Mouse (Mus musculus) testis, postnatal 10 days (tissue): ENCODE data around the gene Cav2.

Experiments used
- DNase-seq: peaks from one replicate; pipeline ENCODE4 v3.0.0; 2021; ENCODE audit warnings: low spot score

The Cav2 gene

DNA sequence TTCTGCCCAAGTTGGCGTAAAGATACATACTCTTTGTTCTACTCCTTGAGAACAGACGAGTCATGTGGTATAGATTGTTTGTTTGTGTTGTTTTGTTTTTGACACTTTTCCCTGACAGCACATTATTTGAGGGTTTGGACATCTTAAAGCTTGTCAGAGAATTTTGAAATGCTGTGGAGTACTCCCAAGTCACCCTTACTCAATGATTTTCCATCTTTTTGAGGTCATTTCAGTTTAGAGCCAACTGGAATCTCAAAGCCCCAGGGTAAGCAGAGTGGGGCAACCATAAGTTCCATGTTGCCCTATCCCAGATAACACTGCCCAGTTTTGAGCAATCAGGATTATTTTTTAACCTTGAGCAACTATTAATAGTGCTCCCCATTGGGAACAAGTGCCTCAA, 33.3 kb downstream of the Cav2 start:
- DNase-seq, result no peak

DNA sequence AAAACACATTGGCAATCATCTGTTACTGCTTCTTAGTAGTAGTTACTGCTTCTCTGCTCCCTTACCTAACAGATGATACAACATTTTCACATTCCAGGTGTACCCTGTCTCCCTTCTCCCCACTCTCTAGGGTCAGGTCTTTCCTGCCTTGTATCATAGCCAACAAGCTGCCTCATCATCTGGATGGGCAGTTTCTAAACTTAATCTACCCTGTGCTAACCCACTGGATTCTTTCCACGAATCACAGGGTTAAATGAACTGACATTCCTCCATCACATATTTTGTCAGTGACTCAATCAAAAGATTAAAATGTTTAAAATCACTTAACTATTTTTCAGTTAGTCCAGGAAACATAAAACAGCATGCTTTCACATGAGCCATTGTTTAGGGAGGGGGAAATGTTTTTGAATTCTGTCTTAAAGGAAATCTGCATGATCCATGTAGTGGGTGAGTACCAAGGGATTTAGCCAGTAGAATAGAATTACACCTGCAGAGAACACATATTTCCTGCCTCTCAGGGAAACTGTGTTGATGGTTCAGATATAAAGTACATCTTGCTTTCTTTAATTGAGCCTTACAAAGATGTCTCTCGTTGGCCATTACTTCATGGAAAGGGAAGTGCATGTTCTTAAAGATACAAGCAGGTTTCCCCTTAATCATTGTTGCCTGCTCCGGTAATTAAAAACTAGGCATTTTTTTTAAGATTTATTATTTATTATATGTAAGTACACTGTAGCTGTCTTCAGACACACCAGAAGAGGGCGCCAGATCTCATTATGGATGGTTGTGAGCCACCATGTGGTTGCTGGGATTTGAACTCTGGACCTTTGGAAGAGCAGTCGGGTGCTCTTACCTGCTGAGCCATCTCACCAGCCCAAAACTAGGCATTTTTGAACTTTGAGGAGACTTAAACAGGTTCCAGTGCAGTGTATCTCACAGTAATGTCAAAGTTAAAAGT, 34.0 kb downstream of the Cav2 start:
- no peak for DNase-seq

DNA sequence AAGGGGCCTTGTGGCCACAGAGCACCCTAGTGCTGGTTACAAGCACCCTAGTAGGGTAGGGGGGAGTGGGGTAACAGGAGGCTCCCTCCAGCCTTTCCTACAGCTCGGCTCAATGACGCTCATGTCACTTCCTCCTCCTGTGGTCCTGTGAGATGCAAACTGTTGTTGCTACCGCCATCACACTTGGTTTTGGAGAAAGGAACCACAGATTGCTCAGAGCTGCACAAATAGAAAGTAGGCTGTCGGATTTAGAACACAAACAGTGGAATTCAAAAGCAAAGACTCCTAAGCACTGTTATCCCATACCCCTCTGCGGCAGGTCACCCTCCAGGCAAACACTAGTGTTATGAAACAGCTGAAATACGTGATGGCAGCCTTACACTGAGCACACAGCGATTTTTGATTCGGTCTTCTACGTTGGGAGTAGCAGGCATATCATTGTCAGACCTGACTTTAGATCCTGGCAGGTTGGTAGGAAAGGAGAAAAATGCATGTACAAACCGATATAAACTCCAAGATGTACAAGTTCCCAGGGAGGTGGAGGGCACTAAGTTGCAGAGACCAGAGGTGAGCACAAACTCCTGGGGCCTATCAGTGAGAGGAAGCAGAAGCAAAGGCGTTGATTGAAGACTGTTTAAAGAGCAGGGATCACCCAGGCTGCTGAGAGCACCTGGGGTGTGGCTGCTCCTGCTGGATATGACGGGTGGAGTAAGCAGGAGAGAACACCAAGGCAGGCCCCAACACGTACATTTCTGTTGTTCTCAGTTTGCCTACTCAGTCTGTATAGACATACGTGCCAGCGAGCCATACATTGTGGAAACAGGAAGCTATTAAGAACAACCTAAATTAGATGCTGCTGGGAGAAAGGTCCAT, 35.5 kb downstream of the Cav2 start:
- no peak for DNase-seq

DNA sequence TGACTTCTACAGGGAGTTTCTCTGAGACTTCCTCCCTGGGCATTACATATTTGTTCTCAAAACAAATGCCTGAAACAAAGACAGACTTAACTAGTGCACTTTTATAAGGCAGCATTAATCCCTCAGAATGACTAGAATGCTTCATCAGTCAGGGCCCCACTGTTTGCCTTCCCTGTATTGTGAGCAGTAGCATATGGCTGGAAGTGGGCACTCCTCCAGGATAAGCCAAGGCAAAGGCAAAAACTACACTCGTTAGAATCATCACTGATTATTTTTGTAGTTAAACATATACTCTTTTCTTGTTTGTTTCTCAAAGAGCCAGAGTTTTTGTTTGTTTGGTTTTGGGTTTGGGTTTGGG, 36.2 kb downstream of the Cav2 start:
- DNase-seq, result no peak

DNA sequence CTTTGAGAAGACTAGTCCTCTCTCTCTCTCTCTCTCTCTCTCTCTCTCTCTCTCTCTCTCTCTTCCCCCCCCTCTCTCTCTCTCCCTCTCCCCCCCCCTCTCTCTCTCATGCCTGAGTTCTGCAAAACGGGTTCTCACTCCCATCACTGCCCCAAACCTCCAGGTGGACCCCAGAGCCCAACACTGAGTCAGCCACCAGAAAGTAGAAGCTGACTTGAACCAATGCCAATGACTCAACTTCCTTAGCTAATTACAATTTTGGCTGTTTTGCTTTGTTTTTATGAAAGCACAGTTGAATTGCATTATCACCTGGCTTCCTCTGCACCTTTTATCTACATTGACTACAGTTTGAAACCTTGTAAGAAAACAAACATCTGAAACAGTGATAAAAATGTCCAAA, 37.0 kb downstream of the Cav2 start:
- no peak for DNase-seq

DNA sequence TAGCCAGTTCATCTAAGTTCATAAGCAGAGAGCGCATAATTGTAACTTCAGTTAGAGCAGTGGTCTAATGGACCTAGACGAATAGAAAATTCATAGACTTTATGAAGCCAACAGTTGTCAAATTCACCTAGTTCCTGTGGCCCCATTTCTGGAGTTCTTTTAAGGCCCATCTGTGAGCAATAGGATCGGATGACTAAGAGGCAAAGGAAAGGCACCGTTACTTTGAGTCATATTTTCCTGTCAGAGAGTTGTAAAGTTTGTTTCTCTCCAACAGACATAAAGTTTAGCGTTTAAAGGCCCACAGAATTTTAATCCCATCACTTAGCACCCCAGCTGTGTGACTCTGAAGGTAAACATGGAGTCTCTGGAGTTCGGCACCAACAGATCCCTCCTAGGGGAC, 41.0 kb downstream of the Cav2 start:
- no peak for DNase-seq

DNA sequence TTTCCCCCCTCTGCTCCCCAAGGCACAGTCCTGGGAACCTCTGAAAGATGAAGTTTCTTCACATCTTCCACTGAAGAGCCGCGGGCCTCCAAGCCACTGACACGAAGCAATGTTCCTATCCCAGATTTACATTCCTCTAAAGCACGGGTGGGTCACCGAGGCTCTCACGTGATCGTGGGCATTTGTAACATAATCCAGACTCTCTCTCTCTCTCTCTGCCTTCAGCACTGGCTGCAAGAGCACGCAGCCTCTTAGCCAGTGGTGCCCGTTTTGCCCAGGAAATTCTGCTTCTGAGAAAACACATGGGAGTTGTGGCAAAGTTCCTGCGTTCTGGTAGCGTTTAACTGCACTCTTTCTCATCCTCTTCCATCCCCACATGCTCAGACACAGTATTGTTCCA, 46.2 kb downstream of the Cav2 start:
- no peak for DNase-seq

DNA sequence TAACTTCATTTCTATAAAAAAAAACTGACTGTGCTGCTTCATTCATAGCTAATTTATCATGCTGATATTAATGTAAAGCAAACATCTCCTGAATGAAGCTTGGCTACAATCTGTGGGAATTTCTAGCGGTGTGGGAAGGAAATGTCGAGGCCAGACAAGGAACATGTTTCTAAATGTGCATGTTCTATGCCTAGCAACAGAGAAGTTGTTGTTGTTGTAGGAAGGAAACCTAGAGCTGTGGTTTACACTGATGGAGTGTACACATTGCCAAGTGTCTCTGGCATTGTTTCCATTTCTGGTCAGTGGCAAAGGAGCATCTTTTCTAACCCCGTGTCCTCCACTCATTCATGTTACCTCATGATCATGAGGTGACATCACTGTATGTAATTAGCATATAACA, 48.8 kb downstream of the Cav2 start:
- no peak for DNase-seq

DNA sequence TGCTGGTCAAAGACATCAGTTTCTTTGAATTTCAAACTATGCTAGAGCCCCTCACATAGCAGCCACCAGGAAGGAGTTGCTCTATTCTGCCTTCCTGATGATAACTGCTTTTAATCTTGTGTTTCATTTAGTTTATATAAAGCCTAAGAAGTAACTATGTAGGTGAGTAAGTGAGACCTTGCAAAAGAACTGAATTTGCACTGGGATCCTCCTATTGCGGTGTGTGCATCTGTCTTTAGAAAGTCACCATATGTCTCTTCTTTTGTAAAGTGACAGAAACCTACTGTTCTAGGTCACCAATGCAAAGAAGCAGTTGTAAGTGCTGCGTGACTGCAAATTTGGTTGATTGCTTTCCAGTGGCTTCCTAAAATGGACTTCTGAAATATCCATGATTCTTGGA, 56.7 kb downstream of the Cav2 start:
- no peak for DNase-seq
